16 mouse cellular contexts compared by ENCODE assay signal in the genomic region with DNA sequence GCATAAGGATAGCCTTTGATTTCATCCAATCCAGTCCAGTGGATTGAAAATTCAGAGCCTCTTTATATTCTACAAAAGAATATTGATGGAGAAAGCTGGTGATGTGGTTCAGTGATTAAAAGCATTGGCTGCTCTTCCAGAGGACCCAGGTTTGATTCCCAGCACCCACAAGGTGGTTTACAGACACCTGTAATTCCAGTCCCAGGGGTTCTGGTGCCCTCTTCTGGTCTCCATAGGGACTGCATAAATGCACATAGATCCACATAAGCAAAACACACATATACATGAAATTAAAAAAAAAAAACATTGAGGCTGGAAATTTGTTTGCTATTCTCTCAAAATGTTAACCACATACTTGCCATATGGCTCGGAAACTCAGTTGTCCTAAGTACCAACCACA. TPM values are rescaled to one million over a fixed set of nuclear protein-coding genes. Genes with fewer than 3 reads are reported as not detected.
DNase-seq lines count a peak whose midpoint lies in the region; ATAC-seq and TF ChIP-seq lines count a peak whose summit lies in the region.
"Had no signal": no experiment of that assay in that cellular context is flagged by ENCODE, and none has a peak within 500 bp of the region (broad histone marks: within the 10 kb centered on the region; RNA-seq: fewer than 3 reads in every experiment).

No protein-coding gene starts in this region.

- CTCF ChIA-PET in Patski (lab: Charles Lee) = interaction anchor here (1.0 to 3.0 kb wide), 6 partner anchors 11 to 129 kb away, joined by 3 to 15 read pairs (median 5); partner anchors contain the start of gene Rph3al

- H3K9ac ChIP-seq in liver, postnatal 0 days (replicated peaks) = no peak overlapping the region
- H3K9ac ChIP-seq: forebrain, embryonic 15.5 days; heart, embryonic 13.5 days; liver, embryonic 12.5 days; neural tube, embryonic 13.5 days had no signal

- H3K4me3 ChIP-seq in liver, postnatal 0 days (ENCODE audit: low read depth, low read length) = no peak overlapping the region
- H3K4me3 ChIP-seq: forebrain, embryonic 15.5 days; heart, embryonic 13.5 days; liver, embryonic 12.5 days; neural tube, embryonic 13.5 days had no signal

- no peaks in the 10 kb centered on the region for H3K4me1 ChIP-seq in liver, postnatal 0 days (ENCODE audit: insufficient read depth)
- H3K4me1 ChIP-seq: forebrain, embryonic 15.5 days had no signal

- no peaks in the 10 kb centered on the region for H3K27me3 ChIP-seq in liver, postnatal 0 days (ENCODE audit: insufficient read depth, low read length)
- H3K27me3 ChIP-seq in Patski = no peaks in the 10 kb centered on the region
- H3K27me3 ChIP-seq: forebrain, embryonic 15.5 days; heart, embryonic 13.5 days; neural tube, embryonic 13.5 days had no signal

- no peak overlapping the region for H3K27ac ChIP-seq in liver, postnatal 0 days (ENCODE audit: low read depth)
- H3K27ac ChIP-seq: forebrain, embryonic 15.5 days; heart, embryonic 13.5 days; liver, embryonic 12.5 days; neural tube, embryonic 13.5 days had no signal

- H3K4me2 ChIP-seq in liver, postnatal 0 days (ENCODE audit: low read depth, low read length) = no peak overlapping the region
- H3K4me2 ChIP-seq: forebrain, embryonic 15.5 days; heart, embryonic 13.5 days; liver, embryonic 12.5 days; neural tube, embryonic 13.5 days had no signal

- POLR2A ChIA-PET in Patski (lab: Charles Lee) = interaction anchor here (0.5 kb wide), 1 partner anchor 234 kb away, joined by 7 read pairs; no protein-coding TSS in a partner anchor

- WGBS in liver, postnatal 0 days (ENCODE audit: insufficient replicate concordance) = 69% methylated on average over 1 of the region's 1 CpGs

- no peak for TF ChIP-seq EP300 in liver, postnatal 0 days (IDR thresholded peaks at IDR 0.05; ENCODE audit: low read depth)

- H3K36me3 ChIP-seq in liver, postnatal 0 days (replicated peaks; ENCODE audit: insufficient read depth, low read length) = no peaks in the 10 kb centered on the region
- H3K36me3 ChIP-seq: forebrain, embryonic 15.5 days; liver, embryonic 12.5 days; neural tube, embryonic 13.5 days had no signal

- no peak for ATAC-seq in liver, postnatal 0 days
- ATAC-seq in Patski = no peak
- ATAC-seq: forebrain, embryonic 15.5 days; liver, embryonic 12.5 days had no signal

- TF ChIP-seq CTCF in liver, postnatal 0 days (IDR thresholded peaks at IDR 0.05; ENCODE audit: low read depth) = peak; percentile 40
- peak; percentile 50 for TF ChIP-seq CTCF in Patski (IDR thresholded peaks at IDR 0.05)

- peak; percentile 84 for DNase-seq in heart, adult 11 months
- no peak for DNase-seq in heart, adult 18-20 months
- no peak for DNase-seq in liver, postnatal 0 days
- no peak for DNase-seq in liver
- DNase-seq in 416B (ENCODE audit: low read depth) = peak; percentile 22
- DNase-seq in Patski (ENCODE audit: low read depth, low spot score) = no peak
- DNase-seq in thymus, postnatal 4 days = no peak
- no peak for DNase-seq in gastrocnemius, postnatal 4 days (ENCODE audit: low spot score in 2 of 2)
- DNase-seq: cerebellum, adult 11 months; gastrocnemius, postnatal 10 days; heart, postnatal 4 days; kidney, postnatal 14 days had no signal

- H3K9me3 ChIP-seq in liver, postnatal 0 days (ENCODE audit: low read length) = no peaks in the 10 kb centered on the region
- H3K9me3 ChIP-seq: forebrain, embryonic 15.5 days; neural tube, embryonic 13.5 days had no signal

- in situ Hi-C loops in Patski (cut with MboI; ENCODE audit: low pct_unique_long_range_greater_than_20kb) = loop anchor here (5.0 to 25.0 kb wide), 2 partner anchors 55 to 500 kb away; partner anchors contain the start of gene Timm22

RNA-seq across cellular contexts. Expression of gene Rph3al, which starts 26.3 kb away (rescaled TPM):
- 10 to 100 TPM in 1 of 2 experiments, 1 to 10 TPM in 1; 7.4 to 10.0 TPM for total RNA-seq in heart, adult 18-20 months (2021)
- polyA plus RNA-seq in liver, postnatal 0 days (2015; fragmentation: Nextera tagmentation; extraction: Ambion mirVana) = 0.83 and 0.86 TPM in 2 replicates
- polyA plus RNA-seq in Patski (2021) = 14.4 TPM
- total RNA-seq in gastrocnemius, postnatal 4 days (2021) = 1 to 10 TPM; 5.4 to 7.6 TPM

Comparison
In these comparisons a context has a peak if more than half of its experiments do, and no peak if none do; other contexts are left out.
1. DNase-seq: peak in heart, adult 11 months (single experiment) and 416B (single experiment); none in heart, adult 18-20 months (0 of 2), liver, postnatal 0 days (single experiment), liver (single experiment), Patski (single experiment), thymus, postnatal 4 days (single experiment) and gastrocnemius, postnatal 4 days (0 of 2).